Mouse (Mus musculus) thymus, postnatal 4 days (tissue): ENCODE data around the gene Rpl13.
A peak's percentile ranks its signal among the peaks of the same experiment; 100 is the strongest.

ENCODE experiments used
- DNase-seq: peaks from one replicate; pipeline ENCODE4 v3.0.0; 2021

The Rpl13 gene

DNA sequence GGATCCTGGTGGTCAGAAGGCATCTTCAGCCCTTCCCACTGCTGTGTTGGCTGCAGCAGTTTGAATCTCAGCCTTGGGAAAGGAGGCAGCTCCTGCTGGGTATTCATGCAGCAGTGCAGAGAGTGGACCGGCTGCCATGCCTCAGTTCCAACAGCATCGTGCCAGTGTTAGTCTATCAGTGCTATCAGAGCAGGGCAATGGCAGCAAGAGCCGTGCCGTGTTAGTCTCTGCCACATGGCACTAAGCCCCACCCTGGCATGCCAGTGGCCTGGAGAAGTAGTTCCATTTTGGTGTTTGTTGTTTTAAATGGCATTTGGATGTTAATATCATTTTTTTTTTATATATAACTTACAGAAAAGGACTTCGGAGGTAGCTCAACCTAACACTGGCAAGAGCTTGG, 6.8 kb downstream of the Rpl13 start:
- no peak for DNase-seq

GRCm38 (mm10) chr8:123110649-123111048, 8.5 kb downstream of the Rpl13 start:
- DNase-seq: peak; percentile 79

DNA sequence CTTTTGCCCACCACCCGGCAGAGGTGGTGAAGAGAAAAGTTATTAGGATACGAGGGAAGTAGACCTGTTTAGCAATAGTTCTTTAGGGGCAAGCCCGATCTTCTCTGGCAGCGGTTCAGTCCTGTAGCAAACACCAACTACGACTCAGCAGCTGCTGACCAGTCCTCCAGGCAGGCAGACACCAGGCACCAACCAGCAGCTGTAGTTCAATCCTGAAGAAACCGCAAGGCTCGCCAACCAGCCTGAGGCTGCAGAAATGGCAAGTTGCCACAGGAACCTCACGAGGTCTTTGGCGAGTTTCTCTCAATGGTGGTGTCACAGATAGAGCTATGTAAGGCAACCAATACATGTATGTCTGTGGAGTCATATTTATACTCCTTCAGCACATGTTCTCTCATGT, 10.7 kb downstream of the Rpl13 start:
- DNase-seq: no peak

- no peak for DNase-seq
Observed at GRCm38 (mm10) chr8:123113908-123114469, 11.8 kb downstream of the Rpl13 start.

DNA sequence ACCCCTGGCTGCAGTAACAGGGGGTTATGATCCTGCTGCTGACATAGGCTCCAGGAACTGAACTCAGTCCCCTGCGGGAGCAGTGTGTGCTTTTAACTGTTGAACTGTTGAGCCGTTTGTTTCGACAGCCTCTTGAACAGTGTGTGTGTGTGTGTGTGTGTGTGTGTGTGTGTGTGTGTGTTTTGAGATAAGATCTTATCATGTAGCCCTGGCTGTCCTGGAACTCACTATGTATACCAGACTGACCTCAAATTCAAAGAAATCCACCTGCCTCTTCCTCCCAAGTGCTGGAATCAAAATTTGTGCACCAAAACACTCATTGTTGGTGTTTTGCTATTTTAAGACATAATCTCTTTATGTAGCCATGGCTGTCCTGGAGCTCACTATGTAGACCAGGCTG, 12.5 kb downstream of the Rpl13 start:
- DNase-seq: no peak

- DNase-seq: peak; percentile 37
Observed at GRCm38 (mm10) chr8:123117127-123117731, 15.1 kb downstream of the Rpl13 start, which contains the start of gene Cpne7. Gene Cpne7 (plus strand): TSS chr8:123117374.

GRCm38 (mm10) chr8:123117744-123118143, 15.6 kb downstream of the Rpl13 start:
- no peak for DNase-seq

GRCm38 (mm10) chr8:123122059-123122458, 19.9 kb downstream of the Rpl13 start:
- no peak for DNase-seq

- DNase-seq: no peak
Observed at GRCm38 (mm10) chr8:123122670-123123069, 20.5 kb downstream of the Rpl13 start.

DNA sequence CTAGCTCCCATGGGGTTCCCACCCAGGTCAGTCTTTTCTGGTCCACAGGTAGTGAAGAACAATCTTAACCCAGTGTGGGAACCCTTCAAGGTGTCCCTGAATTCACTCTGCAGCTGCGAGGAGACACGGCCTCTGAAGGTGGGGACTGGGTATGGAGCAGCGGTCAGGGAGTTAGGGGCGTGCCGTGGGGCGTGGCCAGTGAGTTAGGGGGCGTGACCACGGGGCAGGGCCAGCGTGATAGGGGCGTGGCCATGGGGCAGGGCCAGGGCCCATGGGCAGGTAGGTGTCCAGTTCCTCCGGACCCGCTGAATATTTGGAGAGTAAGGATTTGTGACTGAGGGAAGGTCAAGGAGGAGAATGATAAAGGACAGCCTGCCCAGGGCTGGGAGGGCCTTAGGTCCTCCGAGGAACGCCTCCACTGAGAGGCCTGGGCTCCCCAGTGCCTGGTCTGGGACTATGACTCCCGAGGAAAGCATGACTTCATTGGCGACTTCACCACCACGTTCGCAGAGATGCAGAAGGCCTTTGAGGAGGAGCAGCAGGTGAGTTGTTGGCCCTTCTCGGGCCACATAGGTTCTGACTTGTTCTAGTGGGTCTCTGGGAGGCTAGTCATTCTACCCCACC, 24.2 kb downstream of the Rpl13 start:
- DNase-seq: peak; percentile 59

- no peak for DNase-seq
Observed at GRCm38 (mm10) chr8:123131041-123131440, 28.9 kb downstream of the Rpl13 start.

- no peak for DNase-seq
Observed at GRCm38 (mm10) chr8:123132953-123133352, 30.8 kb downstream of the Rpl13 start.

- no peak for DNase-seq
Observed at GRCm38 (mm10) chr8:123134149-123134713, 32.1 kb downstream of the Rpl13 start.

- no peak for DNase-seq
Observed at GRCm38 (mm10) chr8:123135406-123135805, 33.3 kb downstream of the Rpl13 start.

GRCm38 (mm10) chr8:123135806-123136205, 33.7 kb downstream of the Rpl13 start:
- no peak for DNase-seq

DNA sequence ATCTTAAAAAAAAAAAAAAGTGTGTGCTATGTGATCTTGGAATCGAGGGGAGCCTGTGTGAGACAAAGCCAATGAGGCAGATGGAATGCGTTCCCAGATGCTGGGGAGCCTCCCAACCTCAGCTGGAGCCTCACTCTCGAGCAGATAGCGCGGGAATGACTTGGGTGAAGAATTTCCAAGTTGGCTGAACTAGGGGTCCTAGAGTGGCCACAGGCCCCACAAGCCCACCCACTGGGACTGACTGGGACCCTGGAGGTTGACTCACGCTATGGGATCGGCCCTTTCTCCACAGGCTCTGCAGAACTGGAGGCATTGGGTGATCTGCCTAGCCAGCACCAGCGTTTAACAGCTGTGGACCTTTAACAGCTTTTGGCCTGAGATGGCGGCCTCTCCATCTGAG, 34.1 kb downstream of the Rpl13 start:
- no peak for DNase-seq

DNA sequence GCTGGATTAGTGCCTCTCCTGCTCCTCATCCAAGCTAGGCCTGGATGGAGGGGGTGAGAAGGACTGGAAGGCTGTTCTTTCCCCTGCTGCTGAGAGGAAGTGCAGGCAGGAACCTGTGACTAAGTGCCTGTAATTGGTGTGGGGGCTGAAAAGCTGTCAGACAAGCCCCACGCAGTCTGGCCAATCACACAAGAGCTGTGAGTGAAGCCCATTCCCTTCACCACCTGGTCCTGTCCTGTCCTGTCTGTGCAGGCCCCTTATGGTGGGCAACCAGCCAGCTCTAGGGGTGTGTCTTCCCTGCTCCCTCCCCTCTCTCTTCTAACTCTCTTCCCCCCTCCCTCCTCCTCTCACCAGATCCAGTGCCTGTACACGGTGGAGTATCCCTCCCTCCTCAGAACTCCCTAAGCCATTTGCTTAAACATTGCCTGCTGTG, 35.5 kb downstream of the Rpl13 start:
- DNase-seq: no peak

- DNase-seq: no peak
Observed at GRCm38 (mm10) chr8:123138741-123139140, 36.6 kb downstream of the Rpl13 start.

- no peak for DNase-seq
Observed at GRCm38 (mm10) chr8:123141741-123142462, 39.8 kb downstream of the Rpl13 start.

GRCm38 (mm10) chr8:123145279-123145678, 43.1 kb downstream of the Rpl13 start:
- peak; percentile 57 for DNase-seq

DNA sequence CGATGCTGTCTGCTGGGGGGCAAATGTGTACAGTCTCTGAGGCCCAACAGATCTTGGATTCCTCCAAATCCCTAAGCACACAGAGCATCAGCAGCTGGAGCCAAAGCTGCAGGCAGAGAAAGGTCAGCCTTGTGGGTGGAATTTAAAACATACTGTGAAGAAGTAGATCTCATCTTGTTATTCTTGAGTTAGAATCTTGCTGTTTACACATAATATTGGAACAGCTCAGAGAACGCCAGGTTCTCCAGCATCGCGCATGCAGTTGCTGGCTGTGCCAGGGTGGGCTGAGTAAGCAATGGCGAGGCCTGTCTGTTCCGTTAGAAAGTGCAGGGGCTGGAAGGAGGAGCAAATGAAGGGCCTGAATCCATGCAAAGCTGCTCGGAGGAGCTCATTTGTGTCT, 44.2 kb downstream of the Rpl13 start:
- no peak for DNase-seq

DNA sequence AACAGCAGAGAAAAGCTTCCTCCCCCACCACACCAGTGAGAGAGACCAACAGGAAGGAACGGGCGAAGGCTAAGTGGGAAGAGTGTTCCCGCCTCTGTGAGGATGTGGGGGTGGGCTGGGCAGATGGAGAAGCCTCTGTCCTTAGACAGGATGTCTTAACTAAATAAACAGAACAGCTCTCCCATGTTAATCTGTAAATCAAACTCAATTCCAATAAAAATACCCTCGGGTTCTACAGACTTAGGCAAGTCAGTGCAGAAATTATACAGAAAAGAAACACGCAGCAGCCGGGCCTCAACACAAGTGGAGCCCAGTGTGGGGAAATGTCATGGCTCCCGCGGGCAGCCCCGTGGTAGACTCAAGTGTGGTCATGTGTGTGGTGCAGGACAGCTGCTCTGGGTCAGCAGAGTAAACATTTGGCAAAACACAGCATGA, 48.6 kb downstream of the Rpl13 start:
- no peak for DNase-seq
